Mouse (Mus musculus) megakaryocyte-erythroid progenitor cell, adult 5-6 weeks (primary cell): ENCODE results near the gene Trim16. TPM values are rescaled to one million over a fixed set of nuclear protein-coding genes. Genes with fewer than 3 reads are reported as not detected.
A peak's percentile ranks its signal among the peaks of the same experiment; 100 is the strongest.

Experiments
- ATAC-seq: replicated peaks from 2 replicates; pipeline ENCODE4 v1.8.0; 2016; ENCODE audit warnings: mild to moderate bottlenecking, inconsistent platforms; ENCODE audit not compliant: severe bottlenecking, poor library complexity, low FRiP score, low TSS enrichment
- total RNA-seq, 2 experiments: library from RNA; stranded (forward) in 1 of 2; stranded (reverse) in 1 of 2; fragments of 200-1000, 215-1000 nt in 1 of 2; fragments of >200 nt in 1 of 2; fragmentation: Nextera tagmentation in 1 of 2; gene quantifications; 2 replicates each; pipeline ENCODE4 v1.2.3; 2014 to 2017

Gene Trim16
- total RNA-seq, 2 experiments from 2014 or later: 5.5 to 7.5 TPM

GRCm38 (mm10) chr11:62827135-62827534, 7.1 kb downstream of the Trim16 start:
- no peak for ATAC-seq

- ATAC-seq: no peak
Observed at GRCm38 (mm10) chr11:62827911-62828310, 7.9 kb downstream of the Trim16 start.

GRCm38 (mm10) chr11:62830387-62830786, 10.4 kb downstream of the Trim16 start:
- ATAC-seq: no peak

GRCm38 (mm10) chr11:62831906-62832305, 11.9 kb downstream of the Trim16 start:
- no peak for ATAC-seq

DNA sequence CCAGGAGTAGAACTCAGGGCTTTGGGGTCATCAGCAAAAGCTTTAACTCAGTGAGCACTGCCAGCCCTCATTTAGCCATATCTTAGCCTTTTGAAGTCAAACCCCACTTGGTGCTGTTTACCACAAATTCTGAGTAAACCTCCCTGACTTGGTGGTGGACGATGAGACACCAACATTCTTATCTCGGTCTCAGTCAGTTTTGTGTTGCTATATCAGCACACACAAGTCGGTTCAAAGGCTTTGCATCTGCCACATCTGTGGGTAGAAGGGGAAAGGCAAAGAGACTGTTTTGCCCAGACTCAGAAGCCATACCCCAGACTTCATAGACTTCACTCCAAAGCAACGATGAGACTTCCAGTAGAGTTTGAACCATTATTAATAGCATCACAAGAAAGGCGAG, 24.5 kb downstream of the Trim16 start:
- ATAC-seq: peak; percentile 62

GRCm38 (mm10) chr11:62845730-62846129, 25.7 kb downstream of the Trim16 start:
- ATAC-seq: no peak

- peak; percentile 65 for ATAC-seq
Observed at GRCm38 (mm10) chr11:62846961-62847654, 27.1 kb downstream of the Trim16 start, which contains the start of gene Fbxw10. TSS of gene Fbxw10 (plus strand) at chr11:62847069.

GRCm38 (mm10) chr11:62847655-62848191, 27.7 kb downstream of the Trim16 start:
- ATAC-seq: peak; percentile 72

DNA sequence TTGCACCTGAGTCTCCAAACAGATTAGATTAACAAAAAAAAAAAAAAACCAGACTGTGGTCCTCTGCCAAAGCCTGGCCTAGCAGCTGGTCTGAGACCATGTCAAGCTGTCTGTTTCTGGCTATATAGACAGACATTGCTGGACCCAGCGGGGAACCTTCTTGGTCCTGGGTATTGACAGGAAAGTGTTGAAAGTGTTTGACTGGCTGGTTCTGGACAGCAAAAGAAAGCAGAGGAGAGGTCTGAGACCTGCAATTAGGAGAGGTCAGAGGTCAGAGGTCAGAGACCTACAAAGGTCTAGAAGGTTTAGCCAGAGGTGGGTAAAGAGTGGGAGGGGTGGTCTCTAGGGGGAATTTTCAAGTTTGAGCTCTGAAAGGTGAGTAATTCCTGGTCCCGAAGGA, 28.3 kb downstream of the Trim16 start:
- no peak for ATAC-seq

DNA sequence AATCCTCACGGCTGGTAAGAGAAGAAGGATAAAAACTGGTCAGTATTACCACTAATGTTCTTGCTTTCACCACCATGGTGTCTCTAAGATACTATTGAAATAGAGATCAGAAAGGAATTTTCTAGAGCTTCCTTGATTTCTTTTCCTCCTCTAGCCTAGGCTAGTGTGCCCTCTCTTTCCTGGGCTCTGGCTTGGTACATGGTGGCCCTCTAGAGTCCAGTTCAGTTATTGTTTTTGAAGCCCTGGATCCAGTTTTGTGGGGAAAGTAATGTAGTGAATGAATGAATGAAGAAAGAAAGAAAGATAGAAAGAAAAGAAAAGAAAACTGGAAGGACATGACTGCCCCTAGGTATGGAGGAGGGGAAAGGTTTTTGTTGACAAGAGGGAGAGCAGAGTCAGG, 31.2 kb downstream of the Trim16 start:
- 0 out of 2 replicates have a peak, but pooled peaks have one; percentile 50 for ATAC-seq

DNA sequence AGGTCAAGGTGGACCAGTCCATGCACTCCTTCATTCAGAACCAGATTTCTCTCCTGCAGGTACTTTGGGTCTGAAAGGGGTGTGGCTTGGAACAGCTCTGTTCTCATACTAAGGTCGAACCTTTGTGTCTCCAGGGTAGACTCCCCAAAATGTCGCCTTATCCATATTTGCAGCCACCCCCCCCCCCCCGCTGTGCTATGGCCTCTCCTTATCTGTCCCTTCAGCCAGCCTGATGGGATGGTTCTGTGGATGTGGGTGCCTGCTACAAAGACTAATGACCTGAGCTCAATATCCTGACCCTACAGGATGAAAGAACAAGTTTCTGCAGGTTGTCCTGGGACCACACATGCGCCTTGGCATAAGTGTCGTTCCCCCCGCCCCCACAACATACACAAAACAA, 33.3 kb downstream of the Trim16 start:
- peak; percentile 91 for ATAC-seq

- ATAC-seq: no peak
Observed at GRCm38 (mm10) chr11:62865562-62865961, 45.5 kb downstream of the Trim16 start.

GRCm38 (mm10) chr11:62866685-62867084, 46.7 kb downstream of the Trim16 start:
- no peak for ATAC-seq

DNA sequence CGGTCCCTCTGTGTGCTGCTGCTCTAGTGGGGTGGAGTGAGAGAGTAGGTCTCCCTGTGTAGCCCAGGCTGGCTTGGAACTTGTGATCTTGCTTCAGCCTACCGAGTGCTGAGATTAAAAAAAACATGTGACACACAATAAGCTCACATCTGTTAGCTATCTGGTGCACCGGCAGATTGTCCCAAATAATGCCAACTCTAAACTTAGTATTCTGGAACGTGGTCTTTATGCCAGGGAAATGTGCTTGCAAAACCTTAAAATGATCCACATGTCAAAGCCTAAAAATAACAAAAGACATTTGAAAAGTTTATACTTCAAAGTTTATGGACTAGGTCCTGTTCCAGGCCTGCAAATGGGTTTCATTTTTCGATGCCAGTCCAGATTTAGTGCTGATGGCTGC, 49.2 kb downstream of the Trim16 start:
- no peak for ATAC-seq

- ATAC-seq: peak; percentile 91
Observed at GRCm38 (mm10) chr11:62869715-62870371, 49.8 kb downstream of the Trim16 start.

- ATAC-seq: no peak
Observed at GRCm38 (mm10) chr11:62873479-62873878, 53.4 kb downstream of the Trim16 start.

DNA sequence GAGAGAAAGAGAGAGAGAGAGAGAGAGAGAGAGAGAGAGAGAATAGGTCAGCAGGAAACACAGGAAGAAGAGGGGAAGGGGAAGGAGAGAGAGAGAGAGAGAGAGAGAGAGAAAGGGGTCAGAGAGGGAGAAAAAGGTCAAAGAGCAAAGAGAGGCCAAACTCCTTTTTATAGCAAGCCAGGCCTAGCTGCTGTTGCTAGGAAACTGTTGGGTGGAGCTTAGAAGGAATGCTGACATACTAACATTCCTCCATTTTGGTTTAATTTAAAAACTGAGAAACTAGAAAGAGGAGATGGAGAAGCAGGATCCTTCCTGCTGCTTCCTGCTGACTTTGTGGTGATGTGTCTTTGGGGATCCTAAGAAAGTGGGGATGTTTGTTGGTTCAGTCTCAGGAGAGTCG, 55.7 kb downstream of the Trim16 start:
- ATAC-seq: no peak

- no peak for ATAC-seq
Observed at GRCm38 (mm10) chr11:62876445-62876844, 56.4 kb downstream of the Trim16 start.

- no peak for ATAC-seq
Observed at GRCm38 (mm10) chr11:62877391-62877790, 57.4 kb downstream of the Trim16 start.

DNA sequence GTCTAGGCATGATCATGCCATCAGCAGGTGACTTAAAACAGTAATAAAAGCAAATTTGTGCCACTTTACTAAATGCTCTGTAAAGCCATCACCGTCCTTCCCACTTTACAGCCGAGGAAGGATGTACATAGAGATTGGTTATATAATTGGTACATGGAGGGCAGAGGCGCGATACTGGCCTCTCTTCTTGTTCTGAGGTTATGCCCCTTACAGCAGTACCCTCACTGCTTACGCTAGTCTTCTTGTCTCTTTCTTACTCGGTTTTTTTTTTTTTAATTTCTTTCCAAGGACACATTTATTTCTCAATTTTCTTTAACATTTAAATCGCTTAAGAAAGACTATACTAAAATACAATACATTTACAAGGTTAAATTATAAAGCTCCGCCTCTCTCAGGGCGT, 58.7 kb downstream of the Trim16 start:
- no peak for ATAC-seq
